Mouse (Mus musculus): ENCODE data around the gene Pidd1.
A peak's percentile ranks its signal among the peaks of the same experiment; 100 is the strongest.

DNA sequence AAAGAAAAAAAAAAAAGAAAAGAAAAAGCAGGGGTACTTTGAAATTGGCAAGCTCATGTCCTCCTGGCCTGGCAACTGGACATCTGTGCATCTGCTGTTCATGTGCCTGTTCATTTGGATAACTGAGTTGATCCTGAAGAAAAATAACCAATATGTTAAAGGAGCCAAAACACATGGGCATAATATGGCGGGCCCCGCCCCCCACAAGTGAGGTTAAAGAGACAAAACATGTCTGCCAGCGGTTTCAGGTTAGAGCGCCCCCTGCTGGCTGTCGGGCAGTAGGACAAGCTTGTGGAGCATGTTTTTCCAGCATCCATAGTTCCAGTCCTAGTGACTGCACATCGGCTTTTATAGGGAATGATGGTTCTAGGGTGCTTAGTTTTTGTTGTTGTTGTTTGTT lies 49.1 kb downstream of the Pidd1 start:
- TF ChIP-seq POLR2A (IDR thresholded peaks at IDR 0.05; ENCODE audit: borderline replicate concordance, insufficient read depth, low read length) (no peak), CTCF (IDR thresholded peaks at IDR 0.05; ENCODE audit: borderline replicate concordance, insufficient read depth, low read depth, low read length) (peak; percentile 67)
